Mouse (Mus musculus) adrenal gland, postnatal 25 days (tissue): ENCODE measurements at regions not wholly inside any gene's neighbourhood (a gene's known extent, or its start where the extent isn't known, plus 50 kb on each side); places are given as distances from the start of the nearest gene placed in this dataset.
"Not testable (repeated sequence)": the region's sequence is repeated elsewhere in the genome, so short reads cannot be mapped to it uniquely, and the experiment has no call there.

Experiments
- DNase-seq: peaks from one replicate; pipeline ENCODE4 v3.0.0; 2021; ENCODE audit warnings: mixed read lengths

DNA sequence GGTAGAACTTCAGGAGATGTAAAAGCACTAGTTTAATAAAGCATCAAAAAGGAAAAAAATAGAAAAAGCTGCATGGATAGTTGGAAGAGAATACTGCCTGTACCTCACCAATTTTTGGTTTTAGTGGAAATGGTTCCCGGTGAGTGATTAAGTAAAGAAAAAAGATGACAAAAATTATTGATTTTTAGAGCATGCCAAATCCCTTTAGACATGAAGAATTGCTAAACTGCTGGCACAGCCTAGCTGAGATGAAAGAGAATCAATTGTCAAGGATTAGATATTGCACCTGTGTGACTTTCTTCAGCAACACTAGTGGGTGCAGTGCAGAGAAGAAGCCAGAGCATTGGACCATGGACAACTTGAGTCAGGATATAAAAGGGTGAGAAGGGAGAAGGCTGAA, 348.7 kb upstream of the Cpeb2 start:
- DNase-seq: no peak

DNA sequence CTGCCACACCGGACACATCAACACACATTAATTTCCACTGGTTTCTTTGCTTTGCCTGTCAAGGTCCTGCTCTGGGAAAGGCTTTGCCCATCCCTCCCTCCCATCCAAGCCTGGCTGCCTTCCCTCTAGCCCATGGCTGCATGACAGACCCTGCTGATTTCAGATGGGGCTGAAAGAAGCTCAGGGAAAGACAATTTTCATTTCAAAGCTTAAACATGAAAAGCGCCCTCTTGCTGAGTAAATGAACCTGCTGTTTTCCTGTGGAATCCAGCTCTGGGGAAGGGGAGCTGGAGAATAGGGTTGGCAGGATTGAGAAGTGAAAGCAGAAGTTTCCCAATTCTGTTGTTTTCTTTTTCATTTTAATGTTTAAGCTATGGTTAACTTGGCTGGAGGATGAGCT, 341.1 kb upstream of the Cpeb2 start:
- peak; percentile 4 for DNase-seq

DNA sequence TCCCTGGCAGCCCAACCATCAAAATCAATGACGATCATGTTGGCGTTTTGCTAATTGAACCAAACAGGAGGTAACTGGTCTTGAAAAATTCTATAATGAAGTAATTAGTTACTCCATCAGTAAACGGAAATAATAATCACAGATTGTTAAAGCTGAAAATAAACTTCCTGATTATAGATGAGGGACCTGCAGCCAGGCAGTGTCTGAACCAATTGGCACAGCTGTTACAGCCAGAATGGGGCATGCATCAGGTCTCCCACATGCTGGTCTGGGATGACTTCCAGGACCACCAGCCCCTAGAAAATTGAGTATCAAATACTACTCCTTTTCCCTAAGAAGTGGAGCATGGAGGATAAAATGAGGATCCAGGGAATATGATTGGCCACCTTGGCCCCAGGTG, 326.8 kb upstream of the Cpeb2 start:
- DNase-seq: no peak

DNA sequence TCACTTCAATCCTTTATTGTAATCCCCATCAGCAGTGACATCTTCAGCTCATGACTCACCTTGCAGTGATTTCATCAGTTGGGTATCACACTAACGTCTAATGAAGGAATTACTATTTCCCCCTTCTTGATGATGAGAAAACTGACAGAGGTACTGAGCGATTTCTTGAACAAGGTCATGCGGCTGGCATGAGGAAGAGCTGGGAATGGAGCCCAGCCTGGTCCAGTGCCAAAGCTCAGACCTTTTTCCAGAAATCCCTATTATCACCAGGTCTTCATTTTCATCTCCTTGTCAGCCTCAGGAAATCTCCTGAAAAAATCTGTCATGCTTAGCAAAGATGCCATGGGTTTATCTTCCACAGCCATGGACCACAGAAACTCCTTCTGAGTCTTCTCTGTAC, 313.6 kb upstream of the Cpeb2 start:
- DNase-seq: peak; percentile 72

DNA sequence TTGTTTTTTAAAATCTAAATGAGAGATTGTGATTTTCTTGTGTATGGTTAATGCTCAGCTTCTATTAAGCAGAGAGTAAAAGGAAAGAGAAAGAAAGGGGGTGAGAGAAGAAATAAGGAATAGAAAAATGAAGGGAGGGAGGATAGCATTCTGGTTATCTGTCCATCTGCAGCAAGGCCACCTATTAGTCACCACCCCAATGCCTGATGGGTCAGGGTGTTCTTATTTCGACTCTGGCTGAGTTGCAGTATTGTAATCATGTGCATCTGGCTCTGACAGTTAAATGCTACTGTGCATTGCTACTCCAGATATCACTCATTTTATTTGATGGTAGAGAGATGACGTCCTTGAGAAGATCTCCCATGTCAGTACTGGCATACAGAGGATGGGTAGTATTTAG, 300.9 kb upstream of the Cpeb2 start:
- DNase-seq: peak; percentile 1

DNA sequence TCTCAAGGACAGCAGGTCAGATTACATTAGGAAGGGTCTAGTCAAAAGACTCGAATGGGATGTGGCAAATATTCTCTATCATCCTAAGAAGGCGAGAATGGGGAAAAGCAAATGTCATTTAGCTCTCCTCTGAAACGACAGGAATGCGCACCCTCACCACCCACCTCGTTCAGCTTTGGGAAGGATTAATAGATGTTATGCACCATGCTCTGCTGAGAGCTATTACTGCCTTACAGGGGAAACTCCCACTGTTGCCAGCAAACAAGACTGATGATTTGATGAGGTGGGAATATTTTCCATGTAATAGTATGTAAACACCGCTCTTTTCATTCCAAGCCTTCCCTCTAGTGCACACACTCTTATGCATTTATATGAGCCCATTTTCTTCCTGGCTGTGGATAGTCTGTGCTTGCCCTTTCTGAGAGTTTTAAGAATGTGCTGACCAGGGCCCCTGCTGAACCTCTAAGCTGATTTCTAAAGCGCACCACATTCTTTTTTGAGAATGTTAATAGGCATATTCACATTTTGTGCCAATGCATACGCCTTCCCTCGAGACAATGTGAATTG, 273.6 kb upstream of the Cpeb2 start:
- DNase-seq: no peak

DNA sequence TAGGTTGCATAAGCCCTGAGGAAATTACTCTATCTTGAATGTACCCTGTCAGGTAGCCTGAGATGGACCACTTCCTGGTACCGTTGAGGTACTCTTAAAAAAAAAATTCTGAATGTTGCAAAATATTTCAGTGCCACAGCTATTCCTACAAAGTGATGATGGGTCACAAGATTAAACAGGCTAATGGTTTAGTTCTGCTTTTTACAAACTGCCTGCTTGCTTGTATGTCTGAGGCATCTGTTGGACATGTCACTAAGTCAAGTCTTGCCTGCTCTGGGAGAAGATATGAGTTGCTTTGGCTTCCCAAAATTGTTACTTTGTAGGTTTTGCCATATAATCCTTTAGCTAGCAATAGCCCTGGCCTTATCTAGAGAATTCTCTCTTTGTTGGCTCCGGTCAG, 266.0 kb upstream of the Cpeb2 start:
- not testable (repeated sequence) for DNase-seq

DNA sequence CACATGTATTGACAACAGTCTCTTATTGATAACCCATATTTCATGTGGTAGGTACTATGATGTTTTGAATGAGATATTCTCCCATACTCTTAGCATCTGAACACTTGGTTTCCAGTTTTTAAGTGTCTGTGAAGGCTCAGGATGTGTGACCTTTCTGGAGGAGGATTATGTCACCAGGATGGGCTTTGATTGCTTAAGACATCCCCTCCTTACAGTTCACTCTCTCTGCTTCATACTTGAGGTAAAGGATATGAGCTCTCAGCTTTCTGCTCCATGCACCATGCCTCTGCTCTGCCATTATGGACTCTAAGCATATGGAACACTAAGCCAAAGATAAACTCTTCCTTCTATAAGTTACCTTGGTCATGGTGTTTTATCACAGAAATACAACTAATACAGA, 263.8 kb upstream of the Cpeb2 start:
- no peak for DNase-seq

DNA sequence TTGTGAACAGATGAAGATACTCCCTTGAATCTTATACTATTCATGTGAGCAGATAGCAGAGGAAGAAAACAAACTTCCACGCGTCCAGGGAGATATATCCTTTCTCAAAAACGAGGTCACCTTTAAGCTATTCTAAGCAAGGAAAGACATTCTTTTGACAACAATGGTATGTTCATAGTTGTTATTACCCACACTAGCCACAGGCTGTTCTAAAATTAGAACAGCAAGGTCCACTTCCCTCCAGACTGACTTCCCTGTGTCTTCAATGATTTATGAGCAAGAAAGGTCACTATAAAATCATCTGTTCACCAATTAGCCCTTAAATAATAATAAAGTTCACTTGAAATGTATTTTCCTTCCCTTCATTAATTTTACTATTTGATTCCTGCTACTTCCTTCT, 263.3 kb upstream of the Cpeb2 start:
- no peak for DNase-seq

DNA sequence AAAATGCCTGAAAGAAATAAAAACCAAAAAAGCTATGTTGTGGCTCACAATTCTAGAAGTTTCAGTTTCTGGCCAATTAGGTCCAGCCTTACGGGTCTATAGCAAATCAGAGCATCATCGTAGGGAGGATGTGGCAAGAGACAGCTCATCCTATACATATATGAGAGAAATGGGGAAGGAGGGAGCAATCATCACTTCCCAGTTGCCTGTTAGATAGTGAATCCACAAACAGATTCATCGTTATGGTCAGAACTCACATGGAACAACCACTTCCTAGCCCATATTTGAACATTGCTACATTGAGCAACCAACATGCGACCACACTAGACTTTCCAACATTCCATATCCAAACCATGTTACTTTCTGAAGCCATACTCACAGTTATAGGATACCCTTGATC, 255.9 kb upstream of the Cpeb2 start:
- no peak for DNase-seq

DNA sequence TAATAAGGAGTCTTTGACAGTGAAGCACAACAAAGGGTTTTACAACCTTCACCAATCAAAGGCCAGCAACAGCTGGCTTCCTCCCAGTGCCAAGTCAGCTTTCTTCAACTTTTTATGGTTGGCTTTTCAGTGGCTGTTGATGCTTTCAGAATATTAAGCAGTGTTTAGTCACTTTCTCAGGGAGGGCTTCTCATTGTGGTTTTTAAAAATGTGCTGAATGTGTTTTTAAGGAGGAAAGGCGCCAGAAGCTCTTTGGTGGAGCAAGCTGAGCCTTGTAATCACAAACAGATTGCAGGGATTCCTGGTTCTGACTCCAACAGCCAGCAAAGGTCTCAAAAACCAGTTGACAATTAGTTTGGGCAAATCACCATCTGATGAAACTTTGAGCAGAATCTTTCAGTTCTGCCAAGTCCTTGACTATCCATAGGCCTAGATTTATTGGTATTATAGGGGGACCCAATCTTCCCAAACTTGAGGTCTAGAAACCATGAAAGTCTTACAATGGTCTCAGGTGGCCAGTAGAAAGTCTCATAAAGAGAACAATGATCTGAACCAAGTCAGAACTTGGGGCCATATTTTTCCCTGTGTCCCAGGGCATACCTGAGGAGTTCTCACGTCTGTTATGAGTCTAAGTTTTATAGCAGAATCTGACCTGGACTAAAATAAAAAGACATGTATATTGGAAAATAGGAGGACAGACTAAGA, 251.9 kb upstream of the Cpeb2 start:
- no peak for DNase-seq

DNA sequence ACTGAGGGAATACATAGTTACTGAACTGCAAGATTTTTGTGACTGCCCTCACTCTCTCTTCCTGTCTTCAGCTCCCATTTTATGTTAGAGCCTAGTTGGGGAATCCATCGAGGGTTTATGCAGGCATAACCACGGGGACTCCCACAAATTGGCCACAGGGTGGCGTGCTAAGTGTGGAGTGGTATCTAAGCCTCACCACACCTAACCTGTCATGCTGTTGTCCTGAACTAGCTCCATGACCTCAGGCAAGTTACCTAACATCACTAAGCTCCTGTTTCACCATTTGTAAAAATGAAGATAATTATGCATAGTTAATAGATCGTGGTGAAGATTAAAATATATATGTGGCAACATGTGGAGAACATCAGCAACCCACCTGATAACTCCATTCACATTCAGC, 246.8 kb upstream of the Cpeb2 start:
- peak; percentile 9 for DNase-seq

DNA sequence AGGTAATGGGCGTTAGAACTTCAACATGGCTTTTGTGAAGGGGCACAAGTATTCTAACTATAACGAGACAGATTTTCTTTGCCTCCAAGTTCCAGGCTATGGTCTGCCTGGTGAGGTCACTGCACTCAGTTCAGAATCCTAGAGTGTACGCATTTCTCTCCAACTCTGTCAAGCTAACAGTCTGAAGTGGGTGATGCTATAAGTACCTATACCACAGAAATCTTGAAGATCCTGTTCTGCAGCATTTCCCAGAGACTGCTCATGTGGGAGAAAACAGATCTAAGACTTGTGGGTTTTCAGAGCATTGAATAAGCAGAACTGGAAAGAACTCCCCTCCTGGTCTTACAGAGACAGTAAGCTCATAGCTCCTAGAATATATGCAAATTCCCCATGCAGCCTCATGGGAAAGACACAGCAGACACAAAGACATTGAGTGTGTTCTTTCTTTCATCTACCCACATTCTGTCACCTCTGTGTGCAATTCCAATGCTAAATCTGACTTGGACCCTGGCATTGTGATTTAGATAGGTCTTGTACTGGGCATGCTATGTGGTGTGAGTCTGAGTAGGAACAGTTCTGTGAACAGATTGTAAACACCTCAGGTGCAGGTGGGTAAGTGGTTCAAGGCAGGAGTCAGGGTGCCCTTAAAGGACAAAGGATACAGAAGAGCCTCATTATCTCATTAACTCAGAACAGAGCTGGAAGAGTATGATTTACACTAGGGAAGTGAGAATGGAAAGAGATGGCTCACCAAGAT, 245.1 kb upstream of the Cpeb2 start:
- no peak for DNase-seq

DNA sequence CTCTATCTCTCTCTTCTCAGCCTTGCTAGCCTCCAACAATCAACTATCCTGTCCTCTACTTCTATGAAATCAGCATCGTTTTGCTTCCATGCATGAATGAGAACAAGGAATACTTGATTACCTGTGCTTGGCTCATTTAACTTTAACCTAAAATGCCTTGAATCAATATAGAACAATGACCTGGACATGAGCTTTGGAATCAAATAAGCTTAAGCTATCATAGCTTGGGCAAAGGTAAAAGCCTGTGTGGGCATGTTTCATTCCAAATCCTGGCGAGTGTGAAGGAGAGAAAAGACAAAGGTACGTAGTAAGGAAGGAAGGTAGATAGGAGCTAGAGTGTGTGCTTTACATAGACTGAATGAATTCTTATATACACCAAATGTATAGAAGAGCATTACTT, 243.7 kb upstream of the Cpeb2 start:
- no peak for DNase-seq

DNA sequence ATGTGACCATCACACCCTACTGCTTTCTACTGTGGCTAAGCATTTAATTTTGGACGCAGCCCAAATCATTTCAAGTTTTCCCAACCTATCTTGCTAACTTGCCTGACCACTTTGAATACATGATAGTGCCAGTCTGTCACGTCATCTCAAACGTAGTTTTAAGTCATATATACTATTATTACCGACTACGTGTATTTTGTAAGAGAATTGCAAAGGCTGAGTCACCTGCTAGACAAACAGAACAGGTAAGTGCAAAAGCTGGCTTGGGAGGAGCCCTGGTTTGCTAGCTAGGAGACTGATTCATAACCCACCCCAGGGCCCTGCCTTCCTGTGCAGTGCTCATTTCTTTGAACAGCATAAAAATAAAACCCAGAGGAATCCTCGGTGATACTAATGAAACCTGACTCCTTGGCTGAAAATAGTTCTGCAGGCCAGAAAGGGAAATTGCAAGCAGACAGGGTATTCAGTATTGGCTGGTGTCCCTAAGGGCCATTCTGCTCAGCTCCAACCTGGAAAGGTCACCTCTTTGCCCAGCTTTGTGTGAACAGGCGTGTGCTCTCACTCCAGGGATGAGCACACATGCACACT, 208.9 kb upstream of the Cpeb2 start:
- DNase-seq: no peak

DNA sequence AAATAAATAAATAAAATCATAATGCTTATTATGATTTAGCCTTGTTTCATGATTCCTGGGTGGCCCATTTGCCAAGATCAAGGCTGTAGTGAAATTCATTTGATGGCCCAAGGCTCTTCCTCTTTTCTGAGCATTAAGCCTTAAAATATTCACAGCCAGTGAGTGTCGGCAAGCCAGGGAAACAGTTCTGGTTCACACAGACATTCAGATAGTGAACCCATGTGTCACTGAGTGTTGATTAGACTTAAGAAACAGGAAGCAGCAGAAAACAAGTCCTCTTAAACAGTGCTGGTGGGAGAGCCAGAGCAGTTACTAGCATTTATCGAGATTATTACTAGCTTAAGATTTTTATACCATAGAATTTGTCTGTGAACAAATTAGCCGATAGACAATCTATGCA, 201.7 kb upstream of the Cpeb2 start:
- no peak for DNase-seq

DNA sequence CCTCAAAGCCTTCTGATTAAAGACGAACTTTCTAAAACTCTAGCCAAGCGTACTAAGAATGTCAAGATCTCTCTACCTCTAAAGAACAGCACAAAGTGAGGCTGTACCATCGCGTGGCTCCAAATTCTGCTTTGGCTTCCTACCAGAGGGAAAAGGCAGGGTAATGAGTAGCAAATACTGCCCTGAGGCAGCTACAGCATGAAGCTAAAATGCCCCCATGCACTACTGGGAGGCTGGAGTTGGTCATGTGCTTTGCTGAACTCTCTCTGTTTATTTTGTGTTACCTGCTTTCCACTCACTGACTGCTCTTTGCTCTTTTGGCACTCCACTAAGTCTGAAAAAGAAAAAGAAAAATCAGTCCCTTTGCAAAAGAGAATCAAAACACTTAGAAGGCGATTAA, 201.1 kb upstream of the Cpeb2 start:
- DNase-seq: no peak

DNA sequence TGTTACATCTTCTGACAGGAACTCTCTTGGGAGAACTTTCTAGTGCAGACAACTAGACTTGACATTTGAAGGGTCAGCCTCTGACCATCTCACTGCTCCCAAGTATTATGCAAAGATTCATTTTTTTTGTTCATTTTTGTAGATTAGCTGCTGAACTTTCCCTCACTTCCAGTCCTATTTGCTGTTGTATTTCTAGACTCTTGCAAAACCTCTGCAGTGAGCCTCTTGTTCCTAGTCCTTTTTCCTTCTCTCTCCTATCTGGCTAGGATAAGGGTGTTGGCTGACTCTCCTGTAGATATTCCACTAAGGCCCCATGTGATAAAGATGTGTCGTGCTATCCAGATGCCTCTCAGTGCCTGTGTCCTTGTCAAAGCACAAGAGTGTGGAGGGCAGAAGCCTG, 198.5 kb upstream of the Cpeb2 start:
- no peak for DNase-seq

DNA sequence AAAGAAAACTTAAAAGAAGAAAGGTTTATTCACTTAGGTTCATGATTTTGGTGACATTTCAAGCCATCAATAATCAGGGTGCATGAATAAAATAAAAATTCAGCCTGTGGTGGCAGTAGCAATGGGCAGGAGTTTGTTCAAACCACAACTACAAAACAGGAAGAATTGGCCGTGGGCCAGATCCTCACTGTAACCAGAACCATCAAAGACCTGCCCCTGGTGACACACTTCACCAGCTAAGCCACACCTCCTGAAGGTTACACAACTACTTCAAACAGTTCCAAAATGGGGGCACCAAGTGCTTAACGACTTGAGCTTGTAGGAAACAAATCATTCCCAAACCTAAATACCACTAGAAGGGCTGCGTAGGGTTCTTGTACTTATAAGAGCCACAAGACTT, 195.4 kb upstream of the Cpeb2 start:
- peak; percentile 51 for DNase-seq

DNA sequence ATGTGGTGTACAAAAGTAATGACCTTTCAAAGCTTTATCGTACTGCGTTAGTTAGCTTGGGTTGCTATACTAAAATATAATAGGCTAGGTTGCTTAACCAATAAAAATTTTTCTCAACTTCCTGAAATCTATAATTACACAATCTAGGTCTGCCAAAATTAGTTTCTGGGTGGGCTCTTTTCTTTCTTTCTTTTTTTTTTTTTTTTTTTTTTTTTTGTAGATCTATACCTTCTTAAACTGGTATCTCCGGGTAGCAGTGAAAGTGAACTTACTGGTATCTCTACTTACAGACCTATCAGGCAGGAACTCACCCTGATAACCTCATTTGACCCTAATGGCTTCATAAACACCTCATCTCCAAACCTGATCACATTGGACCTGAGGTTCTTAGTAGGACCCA, 193.4 kb upstream of the Cpeb2 start:
- DNase-seq: no peak

DNA sequence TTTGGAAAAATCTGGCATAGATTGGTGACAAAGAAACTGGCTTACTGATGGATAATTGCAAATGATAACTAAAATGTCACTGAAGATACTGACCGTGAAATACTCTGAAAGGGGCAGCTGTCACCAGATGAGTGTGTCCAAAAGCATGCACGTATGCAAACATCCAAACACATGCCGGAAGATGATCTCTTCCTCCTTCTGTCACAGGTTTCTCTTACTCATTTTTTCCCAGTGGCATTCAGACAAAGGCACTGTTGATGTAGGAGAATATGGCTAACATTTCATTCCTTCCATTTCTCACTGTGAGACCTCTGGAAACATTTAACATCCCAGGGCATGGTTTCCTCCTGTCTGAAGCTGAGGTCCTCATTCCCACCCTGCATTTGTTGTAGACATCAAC, 190.4 kb upstream of the Cpeb2 start:
- no peak for DNase-seq

DNA sequence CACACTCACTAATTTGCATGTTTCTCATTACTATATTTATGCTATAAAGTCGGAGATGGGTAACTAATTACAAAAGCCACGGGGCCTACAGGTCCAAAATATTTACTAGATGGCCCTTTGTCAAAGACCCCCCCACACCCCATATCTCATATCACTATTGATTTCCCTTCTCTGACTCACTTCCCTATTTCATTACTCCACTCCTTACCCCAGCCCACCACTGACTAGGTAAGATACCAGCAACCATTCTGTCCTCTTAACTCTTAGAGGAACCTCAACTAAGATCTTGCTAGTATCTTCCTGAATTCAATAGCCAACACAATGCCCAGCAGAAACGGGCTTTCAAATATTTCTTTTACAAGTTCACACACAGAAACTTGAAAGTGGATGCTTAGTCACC, 187.1 kb upstream of the Cpeb2 start:
- DNase-seq: no peak

DNA sequence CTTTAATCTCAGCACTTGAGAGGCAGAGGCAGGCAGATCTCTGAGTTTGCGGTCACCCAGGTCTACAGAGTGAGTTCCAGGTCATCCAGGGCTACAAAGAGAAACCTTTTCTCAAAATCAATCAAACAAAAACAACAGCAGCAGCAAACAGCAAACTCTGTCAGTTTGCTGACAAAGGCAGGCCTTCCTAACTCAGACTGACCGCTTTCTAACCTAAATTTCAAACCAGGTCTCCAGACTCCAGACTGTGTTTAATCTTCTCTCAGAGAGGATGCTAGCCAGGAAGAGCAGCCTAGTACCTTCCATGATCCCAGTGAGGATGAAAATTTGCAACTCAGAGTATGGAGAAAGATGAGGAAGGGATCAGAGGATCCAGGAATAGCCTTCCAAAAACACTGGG, 185.7 kb upstream of the Cpeb2 start:
- no peak for DNase-seq
